ENCODE assay signal across 31 mouse cellular contexts in genomic region chrX:8018286-8018685, GRCm38 (mm10). TPM values are rescaled to one million over a fixed set of nuclear protein-coding genes. Genes with fewer than 3 reads are reported as not detected.
DNase-seq lines count a peak whose midpoint lies in the region; ATAC-seq and TF ChIP-seq lines count a peak whose summit lies in the region.
"Had no signal": no experiment of that assay in that cellular context is flagged by ENCODE, and none has a peak within 500 bp of the region (broad histone marks: within the 10 kb centered on the region; RNA-seq: fewer than 3 reads in every experiment).

Gene Glod5, minus strand, starts transcription at chrX:8018492.

- ATAC-seq in kidney, embryonic 16.5 days (ENCODE audit: low FRiP score, low TSS enrichment) = no peak
- ATAC-seq: CD4-positive, CD25-positive, alpha-beta regulatory T cell, adult 4 months; forebrain, embryonic 15.5 days had no signal

- no peaks in the 10 kb centered on the region for H3K9me3 ChIP-seq in kidney, embryonic 16.5 days (ENCODE audit: low read length)
- H3K9me3 ChIP-seq in CH12.LX (replicated peaks; ENCODE audit: low read length) = no peaks in the 10 kb centered on the region
- H3K9me3 ChIP-seq: embryonic facial prominence, embryonic 10.5 days; forebrain, embryonic 15.5 days; G1E; hindbrain, embryonic 15.5 days; limb, embryonic 15.5 days; neural tube, embryonic 12.5 days had no signal

- TF ChIP-seq EP300 in CH12.LX (IDR thresholded peaks at IDR 0.05; ENCODE audit: low read length) = no peak

- no peak for TF ChIP-seq CTCF in CH12.LX (conservative IDR thresholded peaks at IDR 0.05 in 1 of 2, IDR thresholded peaks at IDR 0.05 in 1 of 2; ENCODE audit: low read depth in 2 of 2, low read length in 2 of 2)

- H3K4me2 ChIP-seq in kidney, embryonic 16.5 days (replicated peaks; ENCODE audit: low read depth, low read length) = no peak within 1 kb of the TSS
- peak within 1 kb of the TSS; percentile 21; the same call in 1 of the 2 replicates for H3K4me2 ChIP-seq in CH12.LX (ENCODE audit: insufficient read depth, low read depth, poor library complexity, severe bottlenecking)
- H3K4me2 ChIP-seq: forebrain, embryonic 15.5 days; heart, embryonic 11.5 days; hindbrain, embryonic 15.5 days; limb, embryonic 15.5 days; neural tube, embryonic 12.5 days had no signal

- no peaks in the 10 kb centered on the region for H3K27me3 ChIP-seq in kidney, embryonic 16.5 days (ENCODE audit: insufficient read depth, low read length)
- H3K27me3 ChIP-seq in CH12.LX (replicated peaks) = no peaks in the 10 kb centered on the region
- H3K27me3 ChIP-seq: forebrain, embryonic 15.5 days; hindbrain, embryonic 15.5 days; limb, embryonic 15.5 days; neural tube, embryonic 12.5 days had no signal

- H3K4me3 ChIP-seq in kidney, embryonic 16.5 days (ENCODE audit: low read length) = no peak within 1 kb of the TSS
- H3K4me3 ChIP-seq in CH12.LX (replicated peaks in 1 of 3; ENCODE audit: low read depth in 2 of 3, low read length in 2 of 3, poor library complexity in 1 of 3) = peak within 1 kb of the TSS in 1 of 3 experiments; percentile 3
- H3K4me3 ChIP-seq: embryonic facial prominence, embryonic 10.5 days; forebrain, embryonic 15.5 days; hindbrain, embryonic 15.5 days; limb, embryonic 15.5 days; neural tube, embryonic 12.5 days had no signal

- H3K36me3 ChIP-seq in kidney, embryonic 16.5 days (ENCODE audit: insufficient read depth, low read length) = no peaks in the 10 kb centered on the region
- H3K36me3 ChIP-seq in CH12.LX (replicated peaks in 1 of 2; ENCODE audit: control insufficient read depth in 1 of 2, insufficient read depth in 1 of 2, low read length in 1 of 2) = no peaks in the 10 kb centered on the region
- H3K36me3 ChIP-seq: embryonic facial prominence, embryonic 10.5 days; forebrain, embryonic 15.5 days; G1E; hindbrain, embryonic 15.5 days; limb, embryonic 15.5 days; neural tube, embryonic 12.5 days had no signal

- 70% methylated on average over 2 of the region's 2 CpGs for WGBS in kidney, embryonic 16.5 days
- 34% methylated on average over 2 of the region's 2 CpGs for WGBS in large intestine, adult 2 months

- no peaks in the 10 kb centered on the region for H3K4me1 ChIP-seq in kidney, embryonic 16.5 days (ENCODE audit: insufficient read depth, low read length)
- H3K4me1 ChIP-seq in CH12.LX (ENCODE audit: control insufficient read depth in 1 of 2, insufficient read depth in 2 of 2) = no peaks in the 10 kb centered on the region
- H3K4me1 ChIP-seq: embryonic facial prominence, embryonic 10.5 days; hindbrain, embryonic 15.5 days; limb, embryonic 15.5 days; neural tube, embryonic 12.5 days had no signal

- no peak within 1 kb of the TSS for H3K27ac ChIP-seq in kidney, embryonic 16.5 days (ENCODE audit: low read length)
- H3K27ac ChIP-seq in CH12.LX (ENCODE audit: insufficient read depth, low read depth) = no peak within 1 kb of the TSS
- H3K27ac ChIP-seq: embryonic facial prominence, embryonic 10.5 days; forebrain, embryonic 15.5 days; hindbrain, embryonic 15.5 days; limb, embryonic 15.5 days; neural tube, embryonic 12.5 days had no signal

- in situ Hi-C loops in CH12.LX (cut with MboI; ENCODE audit: low pct_ligation_motif_present, low pct_unique_long_range_greater_than_20kb, low sequenced_read_pairs) = loop anchor here (5.0 kb wide), 1 partner anchor 106 kb away; no protein-coding TSS in a partner anchor

- no peaks in the 10 kb centered on the region for H3K79me2 ChIP-seq in CH12.LX (replicated peaks; ENCODE audit: control insufficient read depth, extremely low read depth, insufficient read depth, poor library complexity, severe bottlenecking)

- dilution Hi-C loops in CH12.LX (cut with MboI; ENCODE audit: extremely low pct_ligation_motif_present, extremely low pct_unique_long_range_greater_than_20kb, low sequenced_read_pairs) = no loop called here

- no peak for TF ChIP-seq RAD21 in CH12.LX (IDR thresholded peaks at IDR 0.05; ENCODE audit: low read depth, low read length)

- H3K9ac ChIP-seq in kidney, embryonic 16.5 days (replicated peaks; ENCODE audit: low read length) = no peak within 1 kb of the TSS
- no peak within 1 kb of the TSS for H3K9ac ChIP-seq in CH12.LX (ENCODE audit: insufficient read depth, low read depth)
- H3K9ac ChIP-seq: forebrain, embryonic 15.5 days; hindbrain, embryonic 15.5 days; limb, embryonic 15.5 days; neural tube, embryonic 12.5 days had no signal

- TF ChIP-seq POLR2A in CH12.LX (IDR thresholded peaks at IDR 0.05; ENCODE audit: low read depth, low read length) = no peak

- DNase-seq in kidney, adult 18-20 months = peak; percentile 73
- DNase-seq in CH12.LX (ENCODE audit: extremely low read depth) = no peak
- peak; percentile 67 to 73 for DNase-seq in kidney, adult 8-10 months
- no peak for DNase-seq in large intestine, adult 2 months (ENCODE audit: low read depth, low spot score)
- DNase-seq in adrenal gland, adult 18-20 months (ENCODE audit: low spot score in 2 of 2) = no peak
- no peak for DNase-seq in right cerebral cortex, postnatal 10 days (ENCODE audit: low spot score in 2 of 2)
- DNase-seq: adrenal gland, adult 8-10 months; cerebellum, adult 11-12 months; cerebellum, postnatal 10 days; gastrocnemius, postnatal 10 days; heart, adult 11 months; lung, adult 18-20 months; lung, postnatal 4 days; midbrain, embryonic 14.5 days; retina, postnatal 1 day had no signal

TF ChIP-seq in CH12.LX, 34 proteins besides CTCF, POLR2A, EP300 and RAD21:
- no peak for TF ChIP-seq MAX (IDR thresholded peaks at IDR 0.05; ENCODE audit: low read length)
- TF ChIP-seq SMC3 (IDR thresholded peaks at IDR 0.05; ENCODE audit: low read depth, low read length) = no peak
- TF ChIP-seq E2F4 (IDR thresholded peaks at IDR 0.05; ENCODE audit: insufficient replicate concordance, low read depth, low read length) = no peak
- TF ChIP-seq USF1 (IDR thresholded peaks at IDR 0.05; ENCODE audit: low read depth, low read length) = no peak
- no peak for TF ChIP-seq TCF12 (IDR thresholded peaks at IDR 0.05; ENCODE audit: low read depth, low read length)
- no peak for TF ChIP-seq GABPA (IDR thresholded peaks at IDR 0.05; ENCODE audit: insufficient replicate concordance, low read depth, low read length)
- no peak for TF ChIP-seq KAT2A (IDR thresholded peaks at IDR 0.05; ENCODE audit: insufficient replicate concordance, low read length)
- TF ChIP-seq POLR2AphosphoS2 (IDR thresholded peaks at IDR 0.05; ENCODE audit: low read depth, low read length) = no peak
- no peak for TF ChIP-seq CHD1 (IDR thresholded peaks at IDR 0.05; ENCODE audit: low read depth, low read length)
- TF ChIP-seq MAZ (IDR thresholded peaks at IDR 0.05; ENCODE audit: low read depth, low read length) = no peak
- TF ChIP-seq MXI1 (IDR thresholded peaks at IDR 0.05; ENCODE audit: low read depth, low read length) = no peak
- no peak for TF ChIP-seq NELFE (IDR thresholded peaks at IDR 0.05; ENCODE audit: low read depth, low read length)
- TF ChIP-seq ZC3H11A (IDR thresholded peaks at IDR 0.05; ENCODE audit: low read depth, low read length) = no peak
- TF ChIP-seq ZMIZ1 (IDR thresholded peaks at IDR 0.05; ENCODE audit: low read depth, low read length) = no peak
- TF ChIP-seq ZKSCAN1 (IDR thresholded peaks at IDR 0.05; ENCODE audit: borderline replicate concordance, low read depth, low read length) = no peak
- TF ChIP-seq UBTF (IDR thresholded peaks at IDR 0.05; ENCODE audit: low read depth, low read length) = no peak

RNA-seq across cellular contexts. Expression of gene Glod5, which starts in this region (rescaled TPM):
- 0.34 and 0.64 TPM in 2 replicates for polyA plus RNA-seq in kidney, embryonic 16.5 days (2015; fragmentation: Nextera tagmentation; extraction: Ambion mirVana)
- not detected in 2 replicates for total RNA-seq in CH12.LX (2012; rRNA removed)
- not detected in 2 replicates for total RNA-seq in CH12.LX (2014; rRNA removed)
- not detected in 2 replicates for polyA plus RNA-seq in CH12.LX (2012; ENCODE audit: insufficient read length, low read depth)
- polyA plus RNA-seq in large intestine, adult 2 months (2012; rRNA removed) = 65.2 and 101 TPM in 2 replicates
- not detected for total RNA-seq in adrenal gland, adult 18-20 months (2021)
- total RNA-seq: adrenal gland, adult 8-10 months; G1E; gastrocnemius, postnatal 10 days; hematopoietic stem cell, adult 5-6 weeks; layer of hippocampus, adult 8-10 months; left cerebral cortex, postnatal 25 days; megakaryocyte-erythroid progenitor cell, adult 5-6 weeks had no signal
- polyA plus RNA-seq: CD4-positive, CD25-positive, alpha-beta regulatory T cell, adult 4 months; embryonic facial prominence, embryonic 10.5 days; G1E; heart, embryonic 11.5 days; intestine, embryonic 14.5 days; limb, embryonic 15.5 days; midbrain, embryonic 14.5 days; neural tube, embryonic 12.5 days; testis, adult 2 months; urinary bladder, adult 2 months had no signal

Comparison
In these comparisons a context has a peak if more than half of its experiments do, and no peak if none do; other contexts are left out.
1. RNA of gene Glod5 (polyA plus RNA-seq): 65.2 to 101 TPM in large intestine, adult 2 months; 0.34 to 0.64 TPM in kidney, embryonic 16.5 days and not detected in CH12.LX; every median in the first group is over 10 times any median in the second.
2. DNase-seq: peak in kidney, adult 18-20 months (single experiment) and kidney, adult 8-10 months (2 of 2); none in CH12.LX (single experiment), large intestine, adult 2 months (single experiment), adrenal gland, adult 18-20 months (0 of 2) and right cerebral cortex, postnatal 10 days (0 of 2).